Comparison of ENCODE assay signal across 13 mouse cellular contexts in genomic region chr10:12795796-12796509, GRCm38 (mm10).
A peak's percentile ranks its signal among the peaks of the same experiment; 100 is the strongest.
DNase-seq lines count a peak whose midpoint lies in the region; ATAC-seq and TF ChIP-seq lines count a peak whose summit lies in the region.
"Had no signal": no experiment of that assay in that cellular context is flagged by ENCODE, and none has a peak within 500 bp of the region (broad histone marks: within the 10 kb centered on the region; RNA-seq: fewer than 3 reads in every experiment).

No protein-coding gene starts in this region.

- no peak for TF ChIP-seq POLR2A in cerebellum, adult 2 months (IDR thresholded peaks at IDR 0.05; ENCODE audit: borderline replicate concordance, insufficient read depth, low read length)

- no peak for DNase-seq in gastrocnemius, adult 2 months
- no peak for DNase-seq in gastrocnemius, postnatal 25 days
- peak in 1 of 2 experiments; percentile 57 for DNase-seq in cerebellum, adult 2 months
- no peak for DNase-seq in hindbrain, embryonic 11.5 days (ENCODE audit: low spot score)
- DNase-seq: adrenal gland, postnatal 25 days; kidney, postnatal 36 days; layer of hippocampus, postnatal 36 days; liver, postnatal 0 days; right cerebral cortex, postnatal 25 days had no signal

- peak overlapping the region; percentile 38 for H3K27ac ChIP-seq in gastrocnemius, adult 2 months
- peak overlapping the region; percentile 48 for H3K27ac ChIP-seq in cerebellum, adult 2 months (ENCODE audit: insufficient read depth, low read length)
- no peak overlapping the region for H3K27ac ChIP-seq in hindbrain, embryonic 11.5 days (ENCODE audit: low read depth, low read length)
- H3K27ac ChIP-seq in midbrain, embryonic 13.5 days = no peak overlapping the region

- H3K36me3 ChIP-seq in hindbrain, embryonic 11.5 days (ENCODE audit: control insufficient read depth, insufficient read depth, low read length) = no peaks in the 10 kb centered on the region
- H3K36me3 ChIP-seq in midbrain, embryonic 13.5 days = no peaks in the 10 kb centered on the region

- TF ChIP-seq CTCF in gastrocnemius, adult 2 months (IDR thresholded peaks at IDR 0.05) = no peak
- peak; percentile 36; the same call in 1 of the 2 replicates for TF ChIP-seq CTCF in cerebellum, adult 2 months (IDR thresholded peaks at IDR 0.05; ENCODE audit: borderline replicate concordance, insufficient read depth, low read depth, low read length)

- 5% methylated on average over 8 of the region's 8 CpGs for WGBS in cerebellum, adult 2 months
- 70% methylated on average over 8 of the region's 8 CpGs for WGBS in hindbrain, embryonic 11.5 days
- 59% methylated on average over 8 of the region's 8 CpGs for WGBS in midbrain, embryonic 13.5 days

- intact Hi-C loops in gastrocnemius, adult 2 months (cut with DNase I) = no loop called here

- ATAC-seq in hindbrain, embryonic 11.5 days (ENCODE audit: low FRiP score) = 0 out of 2 replicates have a peak, but pooled peaks have one; percentile 31
- 0 out of 2 replicates have a peak, but pooled peaks have one; percentile 49 for ATAC-seq in midbrain, embryonic 13.5 days
- no peak for ATAC-seq in inflammation-experienced regulatory T-cells, adult 6 months
- no peak for ATAC-seq in erythroblast, adult 5-6 weeks (replicated peaks; ENCODE audit: low FRiP score, poor library complexity, severe bottlenecking)
- ATAC-seq: intestine, embryonic 16.5 days; liver, postnatal 0 days had no signal

- no peak overlapping the region; the same call in 1 of the 2 replicates for H3K4me3 ChIP-seq in gastrocnemius, adult 2 months
- no peak overlapping the region for H3K4me3 ChIP-seq in cerebellum, adult 2 months (replicated peaks; ENCODE audit: insufficient read depth, low read depth, low read length)
- H3K4me3 ChIP-seq in hindbrain, embryonic 11.5 days (ENCODE audit: low read depth, low read length) = no peak overlapping the region
- H3K4me3 ChIP-seq in midbrain, embryonic 13.5 days (replicated peaks) = no peak overlapping the region

- no peaks in the 10 kb centered on the region for H3K9me3 ChIP-seq in hindbrain, embryonic 11.5 days (ENCODE audit: control insufficient read depth, low read length)
- no peaks in the 10 kb centered on the region for H3K9me3 ChIP-seq in midbrain, embryonic 13.5 days

- H3K4me2 ChIP-seq in hindbrain, embryonic 11.5 days (replicated peaks; ENCODE audit: low read depth, low read length) = no peak overlapping the region
- no peak overlapping the region for H3K4me2 ChIP-seq in midbrain, embryonic 13.5 days (replicated peaks)

- no peaks in the 10 kb centered on the region for H3K27me3 ChIP-seq in cerebellum, adult 2 months (ENCODE audit: control insufficient read depth, insufficient read depth, low read length)
- H3K27me3 ChIP-seq in hindbrain, embryonic 11.5 days (ENCODE audit: control insufficient read depth, insufficient read depth, low read length) = no peaks in the 10 kb centered on the region
- no peaks in the 10 kb centered on the region for H3K27me3 ChIP-seq in midbrain, embryonic 13.5 days

- no peak overlapping the region for H3K9ac ChIP-seq in hindbrain, embryonic 11.5 days (ENCODE audit: low read depth, low read length)
- H3K9ac ChIP-seq in midbrain, embryonic 13.5 days (replicated peaks) = no peak overlapping the region
- H3K9ac ChIP-seq: liver, postnatal 0 days had no signal

- peaks cover 7% of the 10 kb centered on the region; the same call in 1 of the 2 replicates for H3K4me1 ChIP-seq in cerebellum, adult 2 months (ENCODE audit: control insufficient read depth, insufficient read depth, low read length)
- no peaks in the 10 kb centered on the region for H3K4me1 ChIP-seq in hindbrain, embryonic 11.5 days (replicated peaks; ENCODE audit: control insufficient read depth, insufficient read depth, low read length)
- peaks cover 18% of the 10 kb centered on the region for H3K4me1 ChIP-seq in midbrain, embryonic 13.5 days (replicated peaks)

Comparison
In these comparisons a context has a peak if more than half of its experiments do, and no peak if none do; other contexts are left out.
1. H3K27ac ChIP-seq: peak in gastrocnemius, adult 2 months (single experiment) and cerebellum, adult 2 months (single experiment); none in hindbrain, embryonic 11.5 days (single experiment) and midbrain, embryonic 13.5 days (single experiment).
2. ATAC-seq: peak in hindbrain, embryonic 11.5 days (single experiment) and midbrain, embryonic 13.5 days (single experiment); none in inflammation-experienced regulatory T-cells, adult 6 months (single experiment) and erythroblast, adult 5-6 weeks (single experiment).